In the genomic region with DNA sequence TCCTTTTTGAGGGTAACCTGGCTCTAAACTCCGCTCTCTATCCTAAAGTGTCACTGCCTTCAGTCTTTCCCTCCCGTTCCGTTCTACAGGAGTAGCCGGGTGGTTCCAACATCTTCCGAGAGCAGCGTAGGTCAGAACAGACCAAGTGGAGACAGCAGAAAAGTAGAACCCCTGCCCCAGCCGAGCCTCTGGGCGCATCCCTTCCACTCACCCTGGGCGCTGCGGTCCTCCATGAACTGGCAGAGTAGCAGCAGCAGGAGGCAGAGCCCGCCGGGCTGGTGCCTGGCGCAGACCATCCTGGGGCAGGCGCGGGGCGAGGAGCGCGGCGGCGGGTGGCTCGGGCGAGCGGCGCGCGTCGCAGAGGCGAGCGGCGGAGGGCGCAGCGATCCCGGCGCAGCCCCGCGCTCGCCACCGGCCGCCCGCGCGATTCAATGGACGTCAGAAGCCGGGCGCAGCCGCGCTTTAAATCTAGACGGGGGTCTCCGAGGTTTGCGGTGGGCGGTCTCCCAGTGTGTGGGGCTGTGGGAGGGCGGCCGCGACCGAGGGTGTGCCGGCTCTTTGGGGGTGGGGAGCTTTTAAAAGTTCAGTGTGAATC, we compare ENCODE assay signal across 10 mouse cellular contexts. TPM values are rescaled to one million over a fixed set of nuclear protein-coding genes. Genes with fewer than 3 reads are reported as not detected.
DNase-seq lines count a peak whose midpoint lies in the region; ATAC-seq lines count a peak whose summit lies in the region.
"Had no signal": no experiment of that assay in that cellular context is flagged by ENCODE, and none has a peak within 500 bp of the region (broad histone marks: within the 10 kb centered on the region; RNA-seq: fewer than 3 reads in every experiment).

No protein-coding gene starts in this region.

- DNase-seq in cerebellum, adult 8-10 months = peak; percentile 11
- DNase-seq in adrenal gland, postnatal 14 days = peak; percentile 72
- peak; percentile 79 for DNase-seq in neural tube, embryonic 11.5 days (ENCODE audit: low spot score)
- peak; percentile 22 for DNase-seq in thymus, postnatal 25 days

- peak overlapping the region; percentile 99 for H3K4me2 ChIP-seq in forebrain, embryonic 15.5 days (replicated peaks)
- H3K4me2 ChIP-seq in hindbrain, embryonic 13.5 days = peak overlapping the region; percentile 98
- peak overlapping the region; percentile 68 for H3K4me2 ChIP-seq in liver, embryonic 12.5 days
- peak overlapping the region; percentile 95 for H3K4me2 ChIP-seq in neural tube, embryonic 11.5 days (ENCODE audit: low read depth)

- H3K4me1 ChIP-seq in forebrain, embryonic 15.5 days = peaks cover 43% of the 10 kb centered on the region
- peaks cover 45% of the 10 kb centered on the region for H3K4me1 ChIP-seq in hindbrain, embryonic 13.5 days (replicated peaks)
- peaks cover 28% of the 10 kb centered on the region for H3K4me1 ChIP-seq in liver, embryonic 12.5 days
- H3K4me1 ChIP-seq in neural tube, embryonic 11.5 days (ENCODE audit: control insufficient read depth, insufficient read depth, low read length) = no peaks in the 10 kb centered on the region; the same call in 1 of the 2 replicates

- peak overlapping the region; percentile 57 for H3K9ac ChIP-seq in forebrain, embryonic 15.5 days (replicated peaks)
- H3K9ac ChIP-seq in hindbrain, embryonic 13.5 days = peak overlapping the region; percentile 72
- H3K9ac ChIP-seq in liver, embryonic 12.5 days = no peak overlapping the region
- peak overlapping the region; percentile 57 for H3K9ac ChIP-seq in neural tube, embryonic 11.5 days (ENCODE audit: low read length)

- H3K36me3 ChIP-seq in forebrain, embryonic 15.5 days = no peaks in the 10 kb centered on the region
- no peaks in the 10 kb centered on the region for H3K36me3 ChIP-seq in hindbrain, embryonic 13.5 days
- no peaks in the 10 kb centered on the region for H3K36me3 ChIP-seq in liver, embryonic 12.5 days
- no peaks in the 10 kb centered on the region for H3K36me3 ChIP-seq in neural tube, embryonic 11.5 days (ENCODE audit: control insufficient read depth, insufficient read depth, low read length)

- H3K27ac ChIP-seq in forebrain, embryonic 15.5 days (replicated peaks) = no peak overlapping the region
- 0 out of 2 replicates have a peak overlapping the region, but pooled peaks have one; percentile 5 for H3K27ac ChIP-seq in hindbrain, embryonic 13.5 days
- peak overlapping the region; percentile 48; the same call in 1 of the 2 replicates for H3K27ac ChIP-seq in liver, embryonic 12.5 days
- no peak overlapping the region for H3K27ac ChIP-seq in neural tube, embryonic 11.5 days (ENCODE audit: low read depth, low read length)
- H3K27ac ChIP-seq: macrophage had no signal

- no peaks in the 10 kb centered on the region for H3K9me3 ChIP-seq in forebrain, embryonic 15.5 days
- no peaks in the 10 kb centered on the region for H3K9me3 ChIP-seq in hindbrain, embryonic 13.5 days
- H3K9me3 ChIP-seq in liver, embryonic 12.5 days (replicated peaks) = no peaks in the 10 kb centered on the region
- no peaks in the 10 kb centered on the region for H3K9me3 ChIP-seq in neural tube, embryonic 11.5 days (ENCODE audit: control insufficient read depth, low read length)

- ATAC-seq in cerebellum, adult (ENCODE audit: insufficient number of reproducible peaks, low FRiP score, low TSS enrichment) = no peak; the same call in 1 of the 2 replicates
- ATAC-seq in forebrain, embryonic 15.5 days (replicated peaks) = peak; percentile 66
- ATAC-seq in hindbrain, embryonic 13.5 days (ENCODE audit: low FRiP score) = peak; percentile 73
- ATAC-seq in liver, embryonic 12.5 days = peak; percentile 44
- peak; percentile 70 for ATAC-seq in neural tube, embryonic 11.5 days (ENCODE audit: insufficient read depth, low FRiP score, low TSS enrichment)

- H3K27me3 ChIP-seq in forebrain, embryonic 15.5 days = peaks cover 29% of the 10 kb centered on the region
- peaks cover 53% of the 10 kb centered on the region for H3K27me3 ChIP-seq in hindbrain, embryonic 13.5 days
- peaks cover 87% of the 10 kb centered on the region for H3K27me3 ChIP-seq in liver, embryonic 12.5 days (replicated peaks)
- H3K27me3 ChIP-seq in neural tube, embryonic 11.5 days (ENCODE audit: control insufficient read depth, insufficient read depth, low read length) = peaks cover 14% of the 10 kb centered on the region
- H3K27me3 ChIP-seq: CH12.LX had no signal

- H3K4me3 ChIP-seq in forebrain, embryonic 15.5 days = peak overlapping the region; percentile 64
- H3K4me3 ChIP-seq in hindbrain, embryonic 13.5 days = peak overlapping the region; percentile 58
- H3K4me3 ChIP-seq in liver, embryonic 12.5 days = peak overlapping the region; percentile 54
- peak overlapping the region; percentile 53 for H3K4me3 ChIP-seq in neural tube, embryonic 11.5 days (ENCODE audit: low read depth, low read length)

- WGBS in forebrain, embryonic 15.5 days = under 1% methylated on average over 56 of the region's 56 CpGs
- WGBS in hindbrain, embryonic 13.5 days = under 1% methylated on average over 51 of the region's 56 CpGs
- WGBS in liver, embryonic 12.5 days (ENCODE audit: insufficient replicate concordance) = under 1% methylated on average over 54 of the region's 56 CpGs
- under 1% methylated on average over 48 of the region's 56 CpGs for WGBS in neural tube, embryonic 11.5 days

RNA-seq across cellular contexts. Expression of gene Fst, which starts 0.4 kb away (rescaled TPM):
- total RNA-seq in adrenal gland, postnatal 14 days (2021) = 26.1 and 33.7 TPM in 2 replicates
- 11.8 and 14.3 TPM in 2 replicates for polyA plus RNA-seq in forebrain, embryonic 15.5 days (2015; fragmentation: Nextera tagmentation; extraction: Ambion mirVana)
- polyA plus RNA-seq in hindbrain, embryonic 13.5 days (2015; fragmentation: Nextera tagmentation; extraction: Ambion mirVana) = 6.0 and 7.0 TPM in 2 replicates
- 7.4 and 8.3 TPM in 2 replicates for polyA plus RNA-seq in liver, embryonic 12.5 days (2016; fragmentation: Nextera tagmentation; extraction: Ambion mirVana)
- polyA plus RNA-seq in neural tube, embryonic 11.5 days (2014; fragmentation: Nextera tagmentation; extraction: Ambion mirVana) = 14.2 and 16.9 TPM in 2 replicates
- total RNA-seq: CH12.LX had no signal
- polyA plus RNA-seq: macrophage had no signal

Comparison
In these comparisons a context has a peak if more than half of its experiments do, and no peak if none do; other contexts are left out.
1. DNase-seq: peak in every context shown above with its lines; median percentile 79 in neural tube, embryonic 11.5 days; 72 in adrenal gland, postnatal 14 days; 22 in thymus, postnatal 25 days; 11 in cerebellum, adult 8-10 months.
2. H3K27ac ChIP-seq: peak in hindbrain, embryonic 13.5 days (single experiment) and liver, embryonic 12.5 days (single experiment); none in forebrain, embryonic 15.5 days (single experiment) and neural tube, embryonic 11.5 days (single experiment).
3. Peak in every context shown above with its lines, with median percentiles within 50 percentile points of each other: H3K4me2 ChIP-seq and H3K4me3 ChIP-seq.